Mouse (Mus musculus): ENCODE measurements at regions not wholly inside any gene's neighbourhood (a gene's known extent, or its start where the extent isn't known, plus 50 kb on each side); places are given as distances from the start of the nearest gene placed in this dataset.

- peak; percentile 8 for DNase-seq (ENCODE audit: low read depth, low spot score)
Measured at GRCm38 (mm10) chr15:18079644-18080043, 739.1 kb upstream of the Cdh10 start.

Data from brain, adult 2 months (tissue).